Mouse (Mus musculus): ENCODE results near the gene Spaca3.

- no peak for TF ChIP-seq CTCF (IDR thresholded peaks at IDR 0.05; ENCODE audit: borderline replicate concordance, extremely low read depth, insufficient read depth, insufficient read length)
- TF ChIP-seq POLR2A (IDR thresholded peaks at IDR 0.05; ENCODE audit: borderline replicate concordance, extremely low read depth, insufficient read depth, insufficient read length, poor library complexity, severe bottlenecking), result no peak
Measured at GRCm38 (mm10) chr11:80882229-80882810, 24.2 kb downstream of the Spaca3 start.

All from brain, embryonic 14.5 days (tissue).